Mouse (Mus musculus): ENCODE results near the gene Pdcd6ip. TPM values are rescaled to one million over a fixed set of nuclear protein-coding genes. Genes with fewer than 3 reads are reported as not detected.

The Pdcd6ip gene
- polyA plus RNA-seq, 1 experiment = 7.1 TPM

DNA sequence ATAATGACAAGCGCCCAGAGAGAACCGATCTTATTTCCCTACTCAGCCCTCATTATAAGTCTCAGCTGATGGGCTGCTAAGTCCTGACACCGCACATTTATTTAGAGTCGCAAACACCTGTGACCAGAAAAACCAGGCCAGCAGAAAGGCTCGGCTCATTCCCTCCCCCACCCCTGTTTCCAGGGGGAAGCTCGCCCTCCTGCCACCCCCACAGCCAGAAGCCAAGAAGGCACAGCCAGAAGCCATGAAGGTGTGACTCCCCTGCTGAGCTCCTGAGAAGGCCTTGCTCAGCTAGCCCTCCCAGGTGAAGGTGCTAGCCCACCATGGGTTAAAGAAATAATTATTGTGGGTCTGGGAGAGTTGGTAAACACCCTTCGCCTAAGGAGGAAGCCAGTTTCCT lies 97.3 kb downstream of the Pdcd6ip start:
- Histone ChIP-seq H3K9me3 (ENCODE audit: control insufficient read depth, low read length) (peaks cover 9% of the 10 kb centered on the region), H3K4me3 (replicated peaks) (no peak overlapping the region), H3K27me3 (ENCODE audit: control insufficient read depth) (no peaks in the 10 kb centered on the region), H3K36me3 (ENCODE audit: control insufficient read depth) (no peaks in the 10 kb centered on the region), H3K4me1 (ENCODE audit: control insufficient read depth) (no peaks in the 10 kb centered on the region)
- TF ChIP-seq GATA1 (IDR thresholded peaks at IDR 0.05; ENCODE audit: low read length) (no peak), TAL1 (IDR thresholded peaks at IDR 0.05; ENCODE audit: low read length) (no peak)

DNA sequence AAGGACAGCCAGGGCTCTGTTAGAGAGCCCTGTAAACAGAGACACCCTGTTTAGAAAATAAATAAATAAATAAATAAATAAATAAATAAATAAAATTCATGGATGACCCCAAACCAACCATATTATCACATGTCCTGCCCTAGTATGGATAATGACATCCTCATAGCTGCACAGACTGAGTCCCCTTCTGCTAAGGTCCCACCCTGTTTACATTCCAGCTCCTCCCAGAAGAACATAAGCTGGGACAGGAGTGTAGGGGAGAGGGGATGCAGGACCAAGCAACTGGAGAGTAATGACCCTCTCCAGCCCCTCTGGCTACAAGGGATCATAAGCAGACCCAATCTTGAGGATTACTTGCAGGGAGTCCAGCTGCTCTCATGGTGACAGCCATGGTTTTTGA lies 105.9 kb downstream of the Pdcd6ip start:
- Histone ChIP-seq H3K9me3 (ENCODE audit: control insufficient read depth, low read length) (peaks cover 4% of the 10 kb centered on the region; the same call in 1 of the 2 replicates), H3K36me3 (ENCODE audit: control insufficient read depth) (no peaks in the 10 kb centered on the region), H3K4me1 (ENCODE audit: control insufficient read depth) (no peaks in the 10 kb centered on the region), H3K27me3 (ENCODE audit: control insufficient read depth) (no peaks in the 10 kb centered on the region), H3K4me3 (replicated peaks) (no peak overlapping the region)
- TF ChIP-seq GATA1 (IDR thresholded peaks at IDR 0.05; ENCODE audit: low read length) (no peak), TAL1 (IDR thresholded peaks at IDR 0.05; ENCODE audit: low read length) (no peak)

Other genes starting within 250 kb of the Pdcd6ip start
- gene Clasp2, start 33.2 kb upstream of the Pdcd6ip start, polyA plus RNA-seq (2012) = 0.11 and 0.19 TPM in 2 replicates
- gene Ubp1, start 222.7 kb upstream of the Pdcd6ip start, polyA plus RNA-seq (2012) = 7.0 and 7.2 TPM in 2 replicates

Measured in erythroblast, embryonic 14.5 days (primary cell).